Mouse (Mus musculus) heart, adult 11 months (tissue): ENCODE data around the gene Uqcr11.

Experiments
- DNase-seq: peaks from one replicate; pipeline ENCODE4 v3.0.0; 2022

Uqcr11 gene

DNA sequence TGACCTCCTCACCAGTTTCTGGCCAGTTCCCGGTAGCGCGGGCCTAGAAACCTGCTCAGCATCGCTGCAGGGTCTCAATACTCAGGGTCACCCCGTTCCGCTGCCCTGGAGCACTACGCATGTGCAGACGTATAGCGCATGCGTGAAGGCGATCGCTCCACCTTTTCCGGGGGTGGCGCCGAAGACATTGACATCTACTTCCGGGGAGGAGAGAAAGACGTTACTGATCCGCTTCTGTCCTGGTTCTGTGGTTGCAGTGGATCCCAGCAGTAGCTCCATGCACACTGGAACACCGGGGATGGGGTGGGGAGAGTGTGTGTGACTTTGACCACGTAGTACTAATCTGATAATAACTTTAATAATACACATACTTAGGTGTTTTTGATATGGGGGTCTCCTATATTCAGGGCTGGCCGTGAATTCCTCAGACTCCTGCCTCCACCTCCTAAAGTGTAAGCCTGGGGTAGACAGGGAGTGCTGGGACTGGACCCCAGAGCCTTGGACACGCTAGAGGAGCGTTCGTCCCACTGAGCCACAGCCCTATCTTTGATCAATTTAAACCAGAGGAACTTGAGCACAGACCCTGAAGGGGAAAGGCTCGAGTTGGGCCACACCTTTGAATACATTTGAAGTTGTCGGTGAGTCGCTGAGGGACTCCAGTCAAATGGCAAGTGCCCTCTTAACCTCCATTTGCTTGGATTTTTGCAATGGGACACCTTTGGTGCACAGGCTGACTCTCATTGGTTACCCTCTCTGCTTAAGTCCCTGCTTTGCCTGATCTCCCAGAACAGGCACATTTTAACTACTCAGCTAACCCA lies at the start of gene Uqcr11:
TSS of gene Uqcr11 (minus strand) at position 147 of the 818 bp plus-strand sequence.
- DNase-seq: peak; percentile 99

DNA sequence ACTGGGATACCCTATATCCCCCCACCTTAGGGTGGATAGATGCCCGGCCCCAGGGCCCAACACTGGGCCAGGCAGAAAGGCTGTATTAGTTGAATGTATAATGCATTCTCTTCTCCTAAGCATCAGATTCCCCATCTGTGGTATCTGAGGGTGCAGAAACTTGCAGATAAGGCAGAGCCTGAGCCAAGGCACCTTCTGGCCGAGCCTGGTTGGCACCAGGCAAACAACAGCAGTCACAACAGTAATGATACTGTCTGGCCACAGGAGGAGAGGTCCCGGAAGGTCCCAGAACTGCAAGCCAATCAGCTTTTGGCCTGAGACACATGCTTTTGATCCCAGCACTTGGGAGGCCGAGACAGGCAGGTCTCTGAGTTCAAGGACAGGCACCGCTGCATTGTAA lies 49.1 kb upstream of the Uqcr11 start:
- DNase-seq: no peak

DNA sequence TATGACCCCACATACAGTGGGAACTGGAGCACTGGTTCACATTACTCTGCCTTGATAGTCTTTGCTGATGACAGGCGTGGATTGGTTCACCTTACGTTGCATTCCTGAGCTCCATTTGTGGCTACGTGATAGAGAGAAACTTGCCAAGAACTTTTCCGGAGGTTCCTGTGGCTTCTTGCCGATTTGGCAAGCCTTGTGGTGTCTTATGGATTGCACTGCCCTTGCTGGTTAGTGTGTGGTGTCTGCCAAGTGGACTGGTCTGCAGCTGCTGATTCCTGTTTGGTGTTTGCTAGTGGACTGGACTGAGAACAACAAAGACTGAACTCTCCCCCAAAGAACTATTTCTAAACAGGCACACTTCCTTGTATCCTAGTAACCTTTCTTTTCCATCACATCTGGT lies 48.2 kb upstream of the Uqcr11 start:
- DNase-seq: no peak

DNA sequence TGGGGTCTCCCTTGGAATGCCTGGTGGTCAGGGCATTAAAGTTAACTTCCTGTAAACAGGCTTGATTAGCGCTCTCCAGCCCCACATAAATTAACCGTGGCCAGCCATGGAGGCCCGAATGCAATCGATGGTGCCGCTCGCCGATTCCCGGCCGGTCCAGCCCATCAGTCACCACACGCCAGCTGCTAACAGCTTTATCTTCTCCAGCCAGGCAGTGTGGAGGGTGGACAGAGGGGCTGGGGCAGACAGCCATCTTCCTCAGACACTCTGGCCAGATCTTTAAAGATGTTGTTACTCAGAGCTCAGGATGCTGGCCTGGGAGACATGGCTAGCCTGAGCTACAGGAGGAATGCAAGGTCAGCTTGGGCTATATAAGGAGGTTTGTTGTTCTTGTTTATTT lies 47.0 kb upstream of the Uqcr11 start:
- no peak for DNase-seq

DNA sequence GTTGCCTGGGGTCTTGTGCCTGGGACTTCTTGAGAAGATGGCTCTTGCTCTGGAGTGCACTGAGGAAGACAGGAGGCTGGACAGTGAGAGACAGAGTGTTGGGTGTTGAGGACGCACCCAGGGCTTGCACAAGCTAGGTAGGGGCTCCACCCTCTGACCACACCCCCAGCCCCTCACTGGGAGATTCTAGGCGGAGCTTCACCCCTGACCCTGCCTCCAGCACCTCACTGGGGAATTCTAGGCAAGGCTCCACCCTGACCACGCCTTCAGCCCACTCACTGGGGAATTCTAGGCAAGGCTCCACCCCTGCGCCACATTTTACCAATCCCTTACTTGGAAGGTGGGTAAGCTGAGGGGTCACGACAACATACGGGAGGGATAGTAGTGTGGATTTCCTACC lies 44.0 kb upstream of the Uqcr11 start:
- DNase-seq: no peak

DNA sequence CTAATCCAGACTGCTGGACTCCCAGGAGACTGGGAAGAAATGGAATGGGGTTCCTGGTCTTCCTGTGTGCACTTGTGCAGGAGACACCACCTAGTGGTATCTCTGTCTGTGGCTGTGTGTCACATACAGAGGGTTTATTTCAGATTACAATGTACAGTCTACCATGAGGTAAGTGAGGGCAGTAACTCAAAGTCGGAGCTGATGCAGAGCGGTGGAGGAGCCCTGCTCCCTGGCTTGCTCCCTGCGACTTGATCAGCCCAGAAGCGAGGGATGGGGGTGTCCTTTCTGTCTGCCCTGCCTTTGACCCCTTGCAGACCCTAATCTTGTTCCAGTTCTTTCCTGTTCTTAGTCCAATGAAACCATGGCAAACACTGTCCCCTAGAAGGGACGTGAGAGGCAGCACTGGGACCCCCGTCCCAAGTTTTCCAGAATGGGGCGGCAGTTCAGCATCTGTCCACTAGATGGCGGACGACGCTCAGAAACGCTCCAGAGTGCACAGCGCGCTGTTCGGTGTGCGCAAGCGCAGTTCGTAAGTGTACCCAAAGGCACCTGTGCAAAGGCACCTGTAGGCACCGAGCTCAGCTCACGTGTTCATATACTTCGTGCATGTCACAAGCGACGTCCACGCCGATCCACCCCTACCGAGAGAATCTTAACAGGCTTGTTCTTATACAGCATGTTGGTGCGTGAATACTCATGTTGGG lies 39.4 kb upstream of the Uqcr11 start:
- DNase-seq: peak; percentile 97

DNA sequence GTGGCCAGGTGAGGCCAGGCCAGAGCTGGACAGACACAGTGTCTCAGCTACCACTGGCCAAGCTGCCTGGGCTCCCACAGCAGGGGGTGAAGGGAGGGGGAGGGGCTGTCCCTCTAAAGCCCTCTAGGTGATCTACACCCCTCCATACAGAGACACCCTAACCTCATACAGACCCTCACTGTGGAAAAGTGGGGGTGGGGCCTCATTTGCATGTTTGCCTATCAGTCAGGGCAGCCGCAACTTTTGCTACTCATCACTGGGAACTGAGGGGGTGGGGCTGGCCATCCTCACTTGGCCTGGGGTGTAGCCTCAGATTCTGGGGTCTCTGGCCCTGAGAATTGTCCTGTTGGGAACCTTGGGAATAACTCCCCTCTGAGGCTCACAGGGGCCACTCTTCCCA lies 38.4 kb upstream of the Uqcr11 start:
- DNase-seq: peak; percentile 91

DNA sequence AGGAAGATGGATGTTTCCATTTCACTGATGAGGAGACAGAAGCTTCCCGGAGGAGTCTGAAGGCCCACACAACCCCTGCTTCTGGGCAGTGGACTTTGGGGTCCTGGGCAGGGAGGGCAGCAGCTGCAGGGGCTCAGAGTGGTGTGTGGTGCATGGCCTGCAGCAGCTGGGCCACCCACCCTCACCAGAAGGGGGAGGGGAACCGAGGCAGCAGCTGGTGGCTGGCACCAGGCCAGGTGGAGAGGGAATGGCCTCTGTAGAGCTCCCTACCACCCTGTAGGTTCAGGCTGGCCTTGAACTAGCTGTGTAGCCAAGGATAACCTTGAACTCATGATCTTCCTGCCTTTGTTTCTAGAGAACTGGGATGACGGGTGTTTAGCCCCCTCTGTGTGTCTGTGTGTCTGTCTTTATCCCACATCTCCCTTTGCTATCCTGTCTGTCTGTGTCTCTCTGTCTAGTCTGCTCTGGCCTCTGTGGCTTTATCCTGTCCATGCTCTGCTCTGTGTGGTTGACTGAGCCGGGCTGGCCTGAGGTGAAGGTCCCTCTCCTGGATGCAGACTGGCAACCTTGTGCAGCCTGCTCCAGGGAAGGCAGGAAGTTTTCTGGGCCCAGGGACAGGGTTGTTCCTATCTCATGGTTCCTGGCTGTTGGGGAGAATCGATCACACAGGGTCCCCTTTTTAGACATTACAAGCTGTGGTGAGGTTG lies 37.9 kb upstream of the Uqcr11 start:
- no peak for DNase-seq

DNA sequence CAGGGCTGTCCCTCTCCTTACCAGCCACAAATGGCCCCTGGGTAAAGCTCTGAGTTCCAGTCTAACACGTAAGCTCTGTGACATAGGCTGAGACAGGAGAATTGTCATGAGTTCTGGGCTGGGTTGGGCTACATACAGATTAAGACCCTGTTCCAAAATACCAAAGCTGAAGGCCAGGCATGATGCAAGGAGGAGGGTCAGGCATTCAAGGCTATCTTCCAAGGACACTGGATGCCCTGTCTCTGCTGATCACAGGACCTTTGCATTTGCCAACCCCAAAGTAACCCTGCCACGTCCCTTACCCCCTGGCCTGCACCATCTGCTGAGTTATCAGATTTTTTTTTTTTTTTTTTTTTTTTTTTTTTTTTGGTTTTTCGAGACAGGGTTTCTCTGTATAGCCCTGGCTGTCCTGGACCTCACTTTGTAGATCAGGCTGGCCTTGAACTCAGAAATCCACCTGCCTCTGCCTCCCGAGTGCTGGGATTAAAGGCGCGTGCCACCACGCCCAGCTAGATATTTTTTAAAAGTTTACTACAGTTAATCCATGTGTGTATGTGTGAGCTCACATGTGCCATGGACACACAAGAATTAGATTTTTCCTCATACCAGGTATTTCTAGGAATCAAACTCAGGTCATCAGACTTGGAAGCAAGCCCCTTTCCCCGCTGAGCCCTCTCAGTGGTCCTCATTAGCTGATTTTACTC lies 37.1 kb upstream of the Uqcr11 start:
- DNase-seq: no peak

DNA sequence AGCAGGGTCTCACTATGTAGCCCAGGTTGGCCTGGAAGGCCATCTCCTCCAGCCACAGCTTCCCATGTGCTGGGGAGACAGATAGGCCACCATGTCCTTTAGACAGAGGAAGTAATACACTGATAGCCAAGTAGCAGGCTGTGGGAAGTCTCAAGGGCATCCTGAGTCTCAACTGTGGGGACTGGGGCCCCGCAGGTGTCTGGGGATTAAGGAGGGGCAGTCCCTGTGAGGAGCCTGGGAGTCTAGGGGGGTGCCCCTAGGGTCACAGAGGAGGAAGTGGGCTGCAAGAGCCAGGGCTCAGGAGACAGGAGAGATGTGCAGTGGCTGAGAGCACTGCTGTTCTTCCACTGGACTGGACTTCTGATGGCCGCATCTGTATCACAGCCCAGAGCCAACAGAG lies 36.4 kb upstream of the Uqcr11 start:
- DNase-seq: no peak

DNA sequence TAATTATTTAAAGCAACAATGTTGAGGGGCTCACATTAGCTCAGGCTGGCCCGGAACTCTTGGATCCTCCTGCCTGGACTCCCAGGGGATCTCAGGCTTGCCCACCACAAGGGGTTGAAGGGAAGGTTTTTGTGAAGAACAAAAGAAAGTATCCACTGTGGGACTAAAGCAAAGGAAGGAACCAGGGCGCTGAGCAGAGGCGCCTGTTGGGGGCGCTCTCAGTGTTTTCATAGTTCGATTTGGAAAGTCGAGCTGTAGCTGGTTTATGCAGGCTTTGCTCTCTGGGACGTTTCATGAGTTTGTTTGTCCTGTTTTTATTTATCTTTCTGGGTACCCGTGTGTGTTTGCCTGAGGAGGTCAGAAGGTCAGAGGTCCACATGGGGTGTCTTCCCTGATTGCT lies 35.0 kb upstream of the Uqcr11 start:
- DNase-seq: no peak

DNA sequence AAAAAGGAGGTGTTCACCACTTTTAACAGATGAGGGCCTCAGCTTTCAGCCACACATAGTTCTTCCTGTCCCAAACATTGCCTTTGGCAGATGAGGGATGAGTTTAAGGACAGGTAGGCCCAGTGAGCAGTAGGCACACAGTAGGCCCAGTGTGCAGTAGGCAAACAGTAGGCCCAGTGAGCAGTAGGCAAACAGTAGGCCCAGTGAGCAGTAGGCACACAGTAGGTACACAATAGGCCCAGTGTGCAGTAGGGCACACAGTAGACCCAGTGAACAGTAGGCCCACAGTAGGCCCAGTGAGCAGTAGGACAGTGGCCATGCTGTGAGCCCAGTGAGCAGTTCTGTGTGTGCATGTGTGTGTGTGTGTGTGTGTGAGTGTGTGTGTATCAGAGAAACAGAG lies 33.4 kb upstream of the Uqcr11 start:
- DNase-seq: no peak

DNA sequence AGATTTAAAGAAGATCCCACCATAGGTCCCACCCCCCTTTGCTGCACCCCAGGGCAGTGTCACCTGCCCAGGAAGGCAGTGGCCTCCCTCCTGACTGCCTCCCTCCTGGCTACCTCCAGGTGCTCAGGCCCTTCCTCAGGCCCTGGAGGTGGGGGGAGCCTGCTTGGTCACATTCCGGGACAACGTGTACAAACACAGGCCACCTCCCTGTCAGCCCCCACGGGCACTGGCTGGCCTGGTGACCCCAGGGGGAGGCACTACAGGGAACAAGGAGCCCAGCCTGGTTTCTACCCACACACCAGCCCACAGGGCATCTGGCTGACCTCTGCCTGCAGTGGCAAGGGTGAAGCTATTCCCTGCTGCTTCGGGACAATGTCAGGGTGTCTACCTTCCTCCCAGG lies 31.3 kb upstream of the Uqcr11 start:
- DNase-seq: no peak

DNA sequence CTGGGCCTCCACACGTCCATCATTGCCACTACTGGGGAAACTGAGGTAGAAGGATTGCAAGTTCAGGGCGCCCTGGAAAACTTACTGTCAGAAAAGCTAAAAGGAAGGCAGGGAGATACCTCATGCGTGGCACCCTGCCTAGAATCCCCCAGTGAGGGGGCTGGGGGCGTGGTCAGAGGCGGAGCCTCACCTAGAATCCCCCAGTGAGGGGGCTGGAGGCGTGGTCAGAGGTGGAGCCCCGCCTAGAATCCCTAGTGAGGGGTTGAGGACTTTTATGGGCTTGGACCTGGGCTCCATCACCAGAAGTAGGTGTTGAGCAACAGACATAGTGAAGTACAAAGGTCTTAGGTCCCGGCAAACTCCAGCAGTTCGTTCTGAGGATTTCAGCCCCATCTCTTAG lies 29.6 kb upstream of the Uqcr11 start:
- DNase-seq: no peak

DNA sequence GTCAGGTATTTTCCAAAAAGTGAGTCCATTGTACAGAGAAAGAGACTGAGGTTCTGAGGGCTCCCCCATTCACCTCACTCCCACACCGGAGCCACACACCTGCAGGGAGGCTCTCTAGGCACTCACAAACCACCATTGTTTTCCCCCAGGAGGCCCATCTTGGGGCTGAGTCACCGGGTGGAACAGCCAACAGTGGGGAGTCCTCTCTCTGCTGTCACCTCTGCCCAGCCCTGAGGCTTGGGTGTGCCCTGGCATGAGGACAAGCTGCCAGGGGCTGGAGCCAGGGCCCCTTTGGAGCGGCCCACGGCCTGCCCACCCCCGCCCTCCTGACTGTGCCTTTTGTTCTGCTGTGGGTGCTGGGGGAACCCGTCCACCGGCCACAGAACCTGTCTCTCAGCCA lies 29.1 kb upstream of the Uqcr11 start:
- DNase-seq: peak; percentile 91

DNA sequence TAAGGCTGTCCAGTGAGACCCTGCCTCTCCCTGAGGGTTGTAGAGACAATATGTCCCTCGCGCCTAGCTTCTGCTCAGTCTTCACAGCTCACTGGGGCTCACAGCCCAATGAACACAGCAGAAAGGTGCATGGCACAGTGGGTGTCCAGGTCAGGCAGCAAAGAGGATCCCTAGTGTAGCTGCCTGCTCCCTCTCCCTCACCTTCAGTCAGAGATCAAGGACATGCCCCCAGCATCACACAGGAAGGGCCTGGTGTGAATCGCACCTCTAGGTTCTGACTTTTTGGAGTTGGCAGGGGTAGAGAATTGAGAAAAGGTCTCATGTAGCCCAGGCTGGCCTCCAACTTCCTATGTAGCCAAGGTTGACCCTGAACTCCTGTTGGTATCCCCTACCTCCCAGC lies 28.2 kb upstream of the Uqcr11 start:
- peak; percentile 94 for DNase-seq

DNA sequence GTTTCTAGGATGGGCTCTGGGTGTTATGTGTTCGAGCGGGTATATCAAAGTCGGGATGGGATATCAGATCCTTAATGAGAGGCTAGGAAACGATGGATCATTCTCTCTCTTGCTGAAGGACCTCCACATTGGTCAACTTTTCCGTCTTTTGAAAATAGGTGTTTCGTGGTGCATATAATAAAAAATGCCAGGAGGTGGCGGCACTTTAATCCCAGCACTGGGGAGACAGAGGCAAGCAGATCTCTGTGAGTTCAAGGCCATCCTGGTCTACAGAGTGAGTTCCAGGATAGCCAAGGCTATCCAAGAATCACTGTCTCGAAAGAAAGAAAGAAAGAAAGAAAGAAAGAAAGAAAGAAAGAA lies 27.6 kb upstream of the Uqcr11 start:
- DNase-seq: no peak

DNA sequence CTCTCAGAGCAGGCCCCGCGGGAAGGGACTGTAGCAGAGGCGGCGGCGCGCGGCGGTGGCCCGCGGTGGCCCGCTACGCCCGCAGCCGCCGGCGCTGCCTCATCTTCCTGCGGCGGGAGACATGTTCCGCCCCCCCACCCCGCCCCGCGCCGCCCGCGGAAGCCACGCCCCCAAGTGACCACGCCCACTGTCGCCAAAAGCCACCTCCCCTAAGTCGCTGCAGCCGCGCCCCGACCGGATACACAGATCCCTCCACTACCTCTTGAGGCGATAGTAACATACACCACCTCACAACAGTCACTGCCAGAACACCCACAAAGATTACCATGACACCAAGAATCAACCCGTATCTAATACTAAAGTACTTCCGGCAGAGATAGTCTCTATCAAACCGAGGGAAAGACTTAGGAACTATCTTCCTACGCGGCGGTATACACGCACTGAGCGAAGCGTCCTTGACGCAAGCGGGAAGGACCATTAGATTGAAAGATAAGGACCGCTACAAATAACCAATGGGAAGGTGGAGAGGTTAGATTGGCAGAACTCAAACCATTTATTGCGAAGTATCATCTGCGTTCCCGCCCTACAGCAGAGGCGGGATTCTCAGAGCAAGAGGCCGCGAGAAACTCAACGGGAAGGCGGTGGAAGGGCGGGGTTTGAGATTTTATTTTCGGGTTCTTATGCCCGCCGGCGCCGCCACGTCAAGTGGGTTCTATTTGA lies 27.0 kb upstream of the Uqcr11 start, which contains the start of gene Tcf3:
TSS of gene Tcf3 (minus strand) at position 135 of the 720 bp plus-strand sequence.
- peak; percentile 100 for DNase-seq

DNA sequence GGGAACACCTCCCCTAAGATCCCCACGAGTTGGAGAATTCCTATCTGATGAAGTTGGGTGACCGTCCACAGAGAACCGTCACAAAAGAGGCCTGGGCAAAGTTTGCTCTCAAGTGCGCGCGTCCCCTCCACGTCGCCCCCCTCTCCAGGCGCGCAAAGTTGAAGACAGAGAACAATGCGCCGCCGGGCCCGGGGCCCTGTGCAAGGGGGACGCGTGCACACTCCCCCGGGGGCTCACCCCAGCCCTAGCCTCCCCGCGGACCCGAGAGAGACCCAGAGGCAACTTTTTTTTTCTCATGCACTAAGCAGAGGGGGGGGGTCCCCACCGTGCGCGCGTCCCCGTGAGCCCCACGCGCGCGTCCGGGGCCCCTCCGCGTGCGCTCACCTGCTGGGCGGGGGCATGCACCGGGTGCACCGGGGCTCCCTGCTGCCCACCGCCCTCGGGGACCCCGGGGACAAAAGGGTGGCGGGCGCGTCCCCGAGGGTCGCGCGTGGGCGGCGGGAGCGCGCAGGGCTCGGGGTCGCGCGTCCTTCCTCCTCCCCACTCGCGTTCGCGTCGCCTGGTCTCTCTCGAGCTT lies 26.4 kb upstream of the Uqcr11 start:
- peak; percentile 97 for DNase-seq

DNA sequence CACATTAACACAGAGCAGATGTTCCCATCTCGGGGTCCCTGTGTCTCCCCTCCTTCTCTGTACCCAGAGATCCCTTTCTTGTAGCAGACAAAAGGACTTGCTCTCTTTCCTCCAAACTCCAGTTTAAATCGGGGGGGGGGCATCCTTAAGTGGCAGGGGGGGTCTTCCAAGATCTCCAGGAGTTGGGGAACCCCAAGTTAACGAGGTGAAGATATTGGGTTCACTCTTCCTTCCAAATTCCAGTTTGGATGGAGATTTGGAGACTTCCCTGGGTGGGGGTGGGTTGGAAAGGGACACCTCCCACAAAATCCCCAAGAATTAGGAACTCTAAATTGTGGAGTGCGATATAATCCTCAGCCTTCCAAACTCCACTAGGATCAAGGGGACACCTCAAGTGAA lies 25.8 kb upstream of the Uqcr11 start:
- DNase-seq: no peak

DNA sequence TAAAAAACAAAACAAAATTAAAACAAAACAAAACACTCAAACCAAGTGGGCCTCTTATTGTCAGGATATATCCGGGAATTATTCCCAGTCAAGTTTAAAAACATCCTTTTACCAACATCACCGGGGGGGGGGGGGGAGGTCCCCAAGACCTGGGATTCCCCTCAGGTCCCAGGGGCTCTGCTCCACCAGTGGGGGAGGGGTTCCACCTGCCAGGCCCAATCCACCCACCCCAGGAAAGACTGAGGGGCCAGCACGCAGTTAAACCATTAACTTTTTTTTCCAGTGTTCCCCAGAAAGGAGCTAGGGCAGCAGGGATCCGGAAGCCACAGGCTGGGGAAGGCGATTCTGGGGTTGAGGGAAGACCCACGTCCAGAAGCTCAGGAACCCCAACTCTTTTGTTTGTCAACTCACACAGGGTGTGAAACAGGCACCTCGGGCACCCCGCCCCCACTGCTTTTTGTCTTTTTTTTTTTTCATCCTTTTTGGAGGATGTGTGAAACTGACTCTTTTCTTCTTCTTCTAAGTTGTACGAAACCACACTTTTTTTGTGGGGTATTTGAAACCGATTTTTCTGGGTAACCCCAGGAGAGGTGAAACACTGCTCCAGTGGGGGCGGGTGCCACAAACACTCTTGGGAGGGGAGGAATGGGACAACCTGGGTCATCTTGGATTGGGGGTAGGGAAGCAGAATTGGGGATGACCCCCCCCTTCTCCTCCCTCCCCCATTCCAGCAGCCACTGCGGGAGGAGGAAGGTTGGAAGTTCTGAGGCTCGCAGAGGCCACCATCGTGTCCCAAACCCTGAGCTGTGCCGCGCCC lies 25.1 kb upstream of the Uqcr11 start:
- DNase-seq: peak; percentile 94
